Mouse (Mus musculus) hematopoietic stem cell, adult 5-6 weeks (primary cell): ENCODE results near the gene Pde2a. TPM values are rescaled to one million over a fixed set of nuclear protein-coding genes. Genes with fewer than 3 reads are reported as not detected.

ENCODE experiments used
- ATAC-seq, 2 experiments: fragments of 125-278 bp in 1 of 2; replicated peaks in 1 of 2; 2 replicates each; pipeline ENCODE4 v1.8.0; 2016 to 2017; ENCODE audit warnings: inconsistent platforms in 2 of 2, mild to moderate bottlenecking in 2 of 2, moderate number of reproducible peaks in 2 of 2, low read depth in 1 of 2, moderate TSS enrichment in 1 of 2; ENCODE audit not compliant: low FRiP score in 2 of 2, poor library complexity in 2 of 2, severe bottlenecking in 2 of 2, insufficient read depth in 1 of 2, low TSS enrichment in 1 of 2
- total RNA-seq: library from RNA; stranded (forward); fragments of 172-1452, 232-1000 nt; gene quantifications from 2 replicates; pipeline ENCODE4 v1.2.3, GENCODE M21; 2017

The Pde2a gene
- total RNA-seq, 1 experiment from 2014 or later: 2.4 TPM

GRCm38 (mm10) chr7:101427736-101428135 lies 6.2 kb downstream of the Pde2a start:
- peak in 1 of 2 experiments; percentile 44; a peak in 3 of 4 replicates for ATAC-seq

GRCm38 (mm10) chr7:101435038-101435437 lies 13.5 kb downstream of the Pde2a start:
- ATAC-seq: no peak

- ATAC-seq: no peak
Observed at GRCm38 (mm10) chr7:101437876-101438275, 16.4 kb downstream of the Pde2a start.

GRCm38 (mm10) chr7:101443093-101443492 lies 21.6 kb downstream of the Pde2a start:
- ATAC-seq: no peak

GRCm38 (mm10) chr7:101444211-101444610 lies 22.7 kb downstream of the Pde2a start:
- ATAC-seq: no peak

DNA sequence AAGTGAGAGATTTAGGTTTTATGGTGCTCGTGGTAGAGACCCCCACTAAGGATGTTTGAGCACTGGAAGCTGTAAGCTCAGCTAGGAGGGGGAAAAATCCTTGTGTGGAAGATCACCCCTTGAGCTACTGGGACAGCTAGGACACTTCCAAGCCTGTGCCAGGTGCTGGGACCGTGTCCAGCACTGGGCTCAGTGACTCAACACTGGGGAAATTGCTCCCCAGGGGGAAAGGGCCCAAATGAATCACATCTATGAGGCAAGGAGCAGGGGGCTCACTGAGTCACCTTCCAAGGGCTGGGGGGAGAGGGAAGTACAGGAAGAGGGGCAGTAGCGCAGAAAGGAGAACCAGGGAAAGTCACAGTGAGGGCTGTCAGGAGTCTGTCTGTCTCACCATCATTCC lies 28.4 kb downstream of the Pde2a start:
- no peak for ATAC-seq

DNA sequence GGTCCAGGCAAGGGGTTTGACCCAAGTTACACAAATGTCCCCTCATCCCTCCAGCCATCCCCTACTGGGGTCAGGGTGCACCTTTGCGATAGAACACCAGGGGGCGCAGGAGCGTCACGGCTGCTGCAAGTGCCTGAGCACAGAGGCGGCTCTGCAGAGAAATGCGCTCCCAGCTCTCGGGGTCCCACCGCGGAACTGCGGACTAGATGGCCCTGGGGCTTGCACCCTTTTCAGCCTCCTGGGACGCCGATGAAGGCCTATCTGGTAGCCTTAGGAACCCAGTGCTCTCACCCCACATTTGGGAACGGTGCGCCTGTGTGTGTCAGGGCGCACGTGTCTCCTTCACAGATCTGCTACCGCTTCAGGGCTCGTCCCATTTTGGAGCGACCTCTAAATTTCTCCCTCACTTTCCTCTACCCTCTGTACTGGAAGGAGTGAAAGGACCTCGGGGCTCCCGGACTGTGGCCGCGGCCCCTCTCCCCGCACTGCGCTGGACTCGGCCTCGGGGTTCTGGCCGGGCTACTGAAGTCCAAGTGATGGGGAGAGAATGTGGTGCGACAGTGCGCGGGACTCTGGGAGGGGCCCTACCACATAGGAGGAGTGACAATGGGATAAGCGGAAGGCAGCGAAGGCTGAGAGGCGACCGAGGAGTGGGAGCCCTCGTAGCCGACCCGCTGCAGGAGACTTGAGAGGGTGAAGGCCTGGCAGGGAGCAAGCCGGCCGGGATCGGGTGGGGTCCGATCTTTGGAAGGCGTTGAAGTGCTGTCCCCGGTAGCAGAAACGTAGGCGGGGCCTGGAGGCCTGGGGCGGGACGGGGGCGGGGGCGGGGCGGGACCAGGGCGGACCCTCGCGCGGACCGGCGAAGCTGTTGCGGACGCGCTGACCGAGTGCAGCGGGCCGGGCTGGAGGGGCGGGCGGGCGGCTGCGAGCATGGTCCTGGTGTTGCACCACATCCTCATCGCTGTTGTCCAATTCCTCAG lies 29.2 kb downstream of the Pde2a start:
- ATAC-seq: peak; percentile 78 to 83

GRCm38 (mm10) chr7:101452669-101453068 lies 31.2 kb downstream of the Pde2a start:
- no peak for ATAC-seq

GRCm38 (mm10) chr7:101453296-101453695 lies 31.8 kb downstream of the Pde2a start:
- no peak for ATAC-seq

DNA sequence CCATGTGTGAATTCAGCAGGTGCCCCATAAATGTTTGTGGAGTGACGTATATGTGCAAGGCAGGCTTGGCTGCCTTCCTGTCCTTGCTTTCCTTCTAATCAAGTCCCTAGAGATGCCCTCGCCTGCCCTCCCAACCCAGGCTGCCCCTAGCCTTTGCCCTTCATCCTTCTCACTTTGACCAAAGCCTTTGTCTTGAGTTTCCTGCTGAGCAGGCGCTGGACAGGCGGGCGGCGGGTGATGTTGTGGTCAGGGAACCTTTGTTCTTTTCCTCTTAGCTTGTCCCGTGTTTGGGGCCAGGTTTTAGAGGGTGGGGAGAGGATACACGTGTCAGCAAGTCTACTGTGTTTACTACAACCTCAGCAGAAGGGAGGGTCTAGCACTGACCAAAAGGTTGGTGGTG lies 32.2 kb downstream of the Pde2a start:
- ATAC-seq: no peak

DNA sequence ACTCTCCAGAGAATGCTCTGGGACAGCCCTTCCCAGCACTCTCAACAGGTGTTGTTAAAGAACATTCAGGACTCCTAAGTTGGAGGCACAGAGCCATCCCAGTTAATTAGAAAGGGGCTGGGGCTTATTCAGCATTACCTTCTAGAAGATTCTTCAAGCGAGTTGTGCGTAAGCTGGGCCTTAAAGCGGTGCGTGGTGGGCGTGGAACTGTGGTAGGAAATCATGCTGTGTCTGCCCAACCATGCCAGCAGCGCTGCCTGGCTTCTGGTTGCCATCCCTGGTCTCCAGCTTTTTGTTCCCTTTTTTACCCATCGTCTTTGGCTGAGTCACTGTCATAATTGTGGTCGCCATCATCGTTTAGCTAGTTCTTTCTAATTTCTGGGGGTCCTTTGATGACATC lies 33.0 kb downstream of the Pde2a start:
- ATAC-seq: peak; percentile 34 to 46; a peak in 3 of 4 replicates

GRCm38 (mm10) chr7:101455141-101455540 lies 33.6 kb downstream of the Pde2a start:
- ATAC-seq: no peak

DNA sequence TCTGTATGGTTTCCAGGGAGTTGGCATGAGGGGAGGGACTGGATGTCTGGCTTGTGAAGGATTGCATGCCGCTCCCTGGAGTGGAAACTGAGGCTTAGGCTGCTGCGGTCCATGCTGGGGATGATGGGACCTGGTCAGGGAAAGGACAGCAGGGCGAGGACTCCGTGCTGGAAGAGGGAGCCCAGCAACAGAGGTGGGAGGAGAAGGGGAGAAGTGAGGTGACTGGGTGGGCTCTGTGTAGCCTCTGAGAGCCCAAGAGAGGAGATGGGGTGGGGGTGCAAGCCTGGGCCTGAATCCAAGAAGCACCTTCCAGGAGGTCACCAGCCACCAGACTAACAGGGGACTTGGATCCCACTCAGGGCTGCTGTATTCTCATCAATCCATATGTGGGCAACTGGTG lies 34.8 kb downstream of the Pde2a start:
- ATAC-seq: no peak

DNA sequence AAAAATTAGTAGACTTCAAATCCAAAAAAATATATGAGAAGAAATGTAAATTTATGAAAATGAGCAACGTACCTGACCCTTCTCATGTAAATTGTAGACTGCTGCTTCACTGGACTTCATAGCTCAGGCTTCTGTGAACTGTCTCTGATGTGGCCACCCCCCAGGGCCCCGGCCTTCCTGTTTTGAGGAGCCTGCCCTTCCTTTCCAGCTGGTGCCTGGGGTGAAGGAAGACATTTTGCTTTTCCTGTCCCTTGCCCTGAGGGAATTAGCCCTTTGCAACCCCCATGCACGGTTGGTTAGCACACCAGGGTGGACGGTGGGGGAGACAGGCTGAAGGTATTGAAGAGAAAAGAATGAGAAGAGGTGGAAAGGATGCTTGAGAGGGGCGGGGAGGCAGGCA lies 35.3 kb downstream of the Pde2a start:
- no peak for ATAC-seq

- ATAC-seq: no peak
Observed at GRCm38 (mm10) chr7:101457283-101457682, 35.8 kb downstream of the Pde2a start.

DNA sequence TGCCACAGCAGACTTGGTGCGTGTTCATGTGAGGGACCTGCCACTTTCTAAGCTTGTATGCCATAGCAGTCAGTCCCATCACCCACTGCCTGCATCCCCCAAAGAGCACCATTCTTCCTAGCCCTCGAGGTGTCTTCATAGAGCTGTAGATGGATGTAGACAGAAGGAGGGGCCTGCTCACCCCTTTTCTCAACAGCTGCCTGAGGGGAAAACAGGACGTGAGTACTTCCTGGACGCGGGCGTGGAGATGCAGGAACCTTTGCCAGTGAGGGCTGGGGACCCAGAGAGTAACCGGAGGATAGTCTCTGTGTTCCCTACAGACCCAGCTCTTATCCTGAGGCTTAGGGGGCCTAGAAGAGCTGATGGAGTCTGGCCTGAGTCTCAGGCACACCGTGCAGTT lies 36.3 kb downstream of the Pde2a start:
- no peak for ATAC-seq

DNA sequence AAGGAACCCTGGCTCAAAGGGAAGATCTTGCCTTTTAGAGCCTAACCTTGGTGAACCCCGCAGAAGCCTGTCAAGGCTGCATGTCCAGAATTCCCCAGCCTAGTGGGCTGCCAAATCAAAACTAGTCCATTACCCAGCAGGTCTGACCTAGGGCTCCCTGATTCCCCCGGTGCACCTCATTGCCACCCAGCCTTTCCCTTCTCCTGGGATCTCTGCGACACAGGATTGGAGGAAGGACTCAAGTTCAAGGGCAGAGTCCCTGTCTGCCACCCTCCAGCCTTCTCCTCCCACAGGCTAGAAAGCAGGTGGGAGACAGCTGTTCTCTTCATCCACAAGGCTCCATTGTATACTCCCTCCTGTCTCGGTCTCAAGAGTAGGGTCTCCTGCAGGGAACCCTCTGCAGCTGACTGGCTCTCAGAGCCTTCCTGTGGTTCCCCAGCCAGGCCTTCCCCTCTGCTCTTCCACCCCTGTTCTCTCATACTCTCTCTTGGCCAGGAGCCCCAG lies 36.8 kb downstream of the Pde2a start:
- no peak for ATAC-seq

- no peak for ATAC-seq
Observed at GRCm38 (mm10) chr7:101459305-101459813, 37.9 kb downstream of the Pde2a start.
